ENCODE assay signal across 8 mouse cellular contexts in genomic region chr2:92185766-92186450, GRCm38 (mm10).
DNase-seq lines count a peak whose midpoint lies in the region; ATAC-seq lines count a peak whose summit lies in the region.

No protein-coding gene starts in this region.

- peak overlapping the region; percentile 90 for H3K9ac ChIP-seq in hindbrain, embryonic 13.5 days
- H3K9ac ChIP-seq in midbrain, embryonic 12.5 days (replicated peaks) = peak overlapping the region; percentile 95

- peak; percentile 22 for DNase-seq in kidney, adult 9 months
- DNase-seq in kidney, postnatal 36 days = no peak
- DNase-seq in urinary bladder, adult 18-20 months (ENCODE audit: low spot score in 2 of 2) = no peak
- DNase-seq in urinary bladder, postnatal 4 days (ENCODE audit: low spot score in 2 of 2) = no peak
- no peak for DNase-seq in gastrocnemius, postnatal 4 days (ENCODE audit: low spot score in 2 of 2)

- H3K27me3 ChIP-seq in hindbrain, embryonic 13.5 days = no peaks in the 10 kb centered on the region
- no peaks in the 10 kb centered on the region for H3K27me3 ChIP-seq in midbrain, embryonic 12.5 days

- 7% methylated on average over 11 of the region's 11 CpGs for WGBS in hindbrain, embryonic 13.5 days
- WGBS in midbrain, embryonic 12.5 days = 8% methylated on average over 11 of the region's 11 CpGs

- H3K9me3 ChIP-seq in hindbrain, embryonic 13.5 days = no peaks in the 10 kb centered on the region
- H3K9me3 ChIP-seq in midbrain, embryonic 12.5 days = no peaks in the 10 kb centered on the region

- H3K27ac ChIP-seq in brown adipose tissue, adult 24 weeks (replicated peaks; ENCODE audit: low read depth, low read length) = peak overlapping the region; percentile 60
- H3K27ac ChIP-seq in hindbrain, embryonic 13.5 days = peak overlapping the region; percentile 99
- H3K27ac ChIP-seq in midbrain, embryonic 12.5 days (replicated peaks) = peak overlapping the region; percentile 99

- H3K4me2 ChIP-seq in hindbrain, embryonic 13.5 days = peak overlapping the region; percentile 84
- H3K4me2 ChIP-seq in midbrain, embryonic 12.5 days (replicated peaks) = peak overlapping the region; percentile 87

- peaks cover 5% of the 10 kb centered on the region; the same call in 1 of the 2 replicates for H3K4me1 ChIP-seq in brown adipose tissue, adult 24 weeks (ENCODE audit: control insufficient read depth, insufficient read depth, insufficient read length, low read length)
- H3K4me1 ChIP-seq in hindbrain, embryonic 13.5 days (replicated peaks) = peaks cover 43% of the 10 kb centered on the region
- H3K4me1 ChIP-seq in midbrain, embryonic 12.5 days = peaks cover 35% of the 10 kb centered on the region

- H3K4me3 ChIP-seq in brown adipose tissue, adult 24 weeks (ENCODE audit: insufficient read depth, low read depth, low read length) = peak overlapping the region; percentile 76
- H3K4me3 ChIP-seq in hindbrain, embryonic 13.5 days = peak overlapping the region; percentile 74
- H3K4me3 ChIP-seq in midbrain, embryonic 12.5 days = peak overlapping the region; percentile 68

- H3K36me3 ChIP-seq in hindbrain, embryonic 13.5 days = no peaks in the 10 kb centered on the region
- H3K36me3 ChIP-seq in midbrain, embryonic 12.5 days = no peaks in the 10 kb centered on the region

- ATAC-seq in hindbrain, embryonic 13.5 days (ENCODE audit: low FRiP score) = no peak
- ATAC-seq in midbrain, embryonic 12.5 days (ENCODE audit: low FRiP score, low read depth) = no peak
